Mouse (Mus musculus) liver, postnatal 0 days (tissue): Measurements from ENCODE around the gene Pde1a. TPM values are rescaled to one million over a fixed set of nuclear protein-coding genes. Genes with fewer than 3 reads are reported as not detected.

Experiments used
- ATAC-seq: fragments of 200-750 bp; cut with Nextera tagmentation; 2 replicates; pipeline ENCODE4 v1.8.0; 2017; ENCODE audit warnings: mild to moderate bottlenecking, moderate library complexity
- DNase-seq: peaks from one replicate; pipeline ENCODE4 v3.0.0-alpha.2; 2016
- H3K27ac ChIP-seq: fragments of 300-500 bp; sonication (generic); 2 replicates; pipeline ENCODE4 v1.5.1; 2014; ENCODE audit warnings: antibody characterized with exemption, moderate library complexity, mild to moderate bottlenecking, low read depth
- H3K27me3 ChIP-seq: fragments of 300-500 bp; sonication (generic); 2 replicates; pipeline ENCODE4 v1.6.1; 2014; ENCODE audit warnings: low read length, control low read depth, mixed read lengths; ENCODE audit not compliant: insufficient read depth
- H3K36me3 ChIP-seq: fragments of 300-500 bp; sonication (generic); replicated peaks from 2 replicates; pipeline ENCODE4 v1.6.1; 2014; ENCODE audit warnings: mild to moderate bottlenecking, control low read depth, low read length, moderate library complexity, mixed read lengths; ENCODE audit not compliant: insufficient read depth
- H3K4me1 ChIP-seq: fragments of 300-500 bp; sonication (generic); 2 replicates; pipeline ENCODE4 v1.6.1; 2014; ENCODE audit warnings: antibody characterized with exemption, mild to moderate bottlenecking, control low read depth; ENCODE audit not compliant: insufficient read depth
- H3K4me2 ChIP-seq: fragments of 300-500 bp; sonication (generic); 2 replicates; pipeline ENCODE4 v1.6.1; 2014; ENCODE audit warnings: low read depth, mild to moderate bottlenecking, low read length, moderate library complexity, mixed read lengths
- H3K4me3 ChIP-seq: fragments of 300-500 bp; sonication (generic); 2 replicates; pipeline ENCODE4 v1.5.1; 2014; ENCODE audit warnings: low read depth, low read length
- H3K9ac ChIP-seq: fragments of 300-500 bp; sonication (generic); replicated peaks from 2 replicates; pipeline ENCODE4 v1.6.1; 2014; ENCODE audit warnings: mild to moderate bottlenecking, moderate library complexity
- H3K9me3 ChIP-seq: fragments of 300-500 bp; sonication (generic); 2 replicates; pipeline ENCODE4 v1.6.1; 2016; ENCODE audit warnings: mild to moderate bottlenecking, control low read depth, low read length, mixed read lengths
- CTCF ChIP-seq: sonication (generic); IDR thresholded peaks from 2 replicates; pipeline ENCODE4 v1.5.1; 2016; ENCODE audit warnings: antibody characterized with exemption, low read depth
- EP300 ChIP-seq: IDR thresholded peaks from 2 replicates; pipeline ENCODE4 v1.6.1; 2016; ENCODE audit warnings: antibody characterized with exemption, low read depth, mild to moderate bottlenecking
- WGBS: fragments of 180-500 bp; shearing (Covaris S2); extraction: QIAGEN DNeasy Blood & Tissue Kit; methylation state at CpG from one replicate; pipeline ENCODE4 v1.1.7; 2014; ENCODE audit not compliant: insufficient replicate concordance; 5-methylcytosine and 5-hydroxymethylcytosine counted together
- polyA plus RNA-seq: library from polyadenylated mRNA; unstranded; fragments of >200 nt; fragmentation: Nextera tagmentation; extraction: Ambion mirVana; gene quantifications from 2 replicates; pipeline ENCODE4 v1.2.1, GENCODE M21; 2015

Pde1a gene
- polyA plus RNA-seq, 1 experiment from 2014 or later: 4.1 TPM

- TF ChIP-seq EP300: no peak
- TF ChIP-seq CTCF: no peak
- Histone ChIP-seq H3K27ac (no peak overlapping the region), H3K4me1 (no peaks in the 10 kb centered on the region), H3K36me3 (no peaks in the 10 kb centered on the region), H3K9ac (no peak overlapping the region), H3K9me3 (no peaks in the 10 kb centered on the region), H3K27me3 (no peaks in the 10 kb centered on the region), H3K4me2 (no peak overlapping the region), H3K4me3 (no peak overlapping the region)
- DNase-seq: no peak
- ATAC-seq: no peak
- WGBS: 66% methylated on average over 6 of the region's 6 CpGs
These were observed 171.5 kb downstream of the Pde1a start for GRCm38 (mm10) chr2:79957659-79958340.

GRCm38 (mm10) chr2:79945898-79946675 lies 183.2 kb downstream of the Pde1a start:
- Histone ChIP-seq H3K4me3 (no peak overlapping the region), H3K9me3 (no peaks in the 10 kb centered on the region), H3K9ac (no peak overlapping the region), H3K27ac (no peak overlapping the region), H3K4me1 (no peaks in the 10 kb centered on the region), H3K27me3 (no peaks in the 10 kb centered on the region), H3K36me3 (no peaks in the 10 kb centered on the region), H3K4me2 (no peak overlapping the region)
- 49% methylated on average over 8 of the region's 8 CpGs for WGBS
- DNase-seq (no peak), ATAC-seq (no peak)
- TF ChIP-seq CTCF (no peak), EP300 (no peak)

GRCm38 (mm10) chr2:79934660-79935059 lies 194.6 kb downstream of the Pde1a start:
- ATAC-seq: no peak
- Histone ChIP-seq H3K27ac (no peak overlapping the region), H3K4me1 (no peaks in the 10 kb centered on the region), H3K4me2 (no peak overlapping the region), H3K36me3 (no peaks in the 10 kb centered on the region), H3K27me3 (no peaks in the 10 kb centered on the region), H3K9me3 (no peaks in the 10 kb centered on the region; the same call in 1 of the 2 replicates), H3K4me3 (no peak overlapping the region), H3K9ac (no peak overlapping the region)
- 58% methylated on average over 5 of the region's 5 CpGs for WGBS
- TF ChIP-seq CTCF (no peak), EP300 (no peak)
- DNase-seq: no peak

- ATAC-seq (no peak), DNase-seq (no peak)
- no peak overlapping the region for H3K9ac ChIP-seq
- H3K4me1 ChIP-seq: no peaks in the 10 kb centered on the region
- no peaks in the 10 kb centered on the region for H3K9me3 ChIP-seq
- H3K4me2 ChIP-seq: no peak overlapping the region
- H3K27ac ChIP-seq: no peak overlapping the region
- no peak overlapping the region for H3K4me3 ChIP-seq
- no peaks in the 10 kb centered on the region for H3K36me3 ChIP-seq
- TF ChIP-seq CTCF (no peak), EP300 (no peak)
- no peaks in the 10 kb centered on the region for H3K27me3 ChIP-seq
These were observed 206.9 kb downstream of the Pde1a start for GRCm38 (mm10) chr2:79922356-79922755.

- Histone ChIP-seq H3K4me1 (no peaks in the 10 kb centered on the region), H3K9me3 (no peaks in the 10 kb centered on the region), H3K4me3 (no peak overlapping the region), H3K27me3 (no peaks in the 10 kb centered on the region), H3K27ac (no peak overlapping the region), H3K4me2 (no peak overlapping the region), H3K9ac (no peak overlapping the region), H3K36me3 (no peaks in the 10 kb centered on the region)
- DNase-seq (no peak), ATAC-seq (no peak)
- TF ChIP-seq CTCF: no peak
- TF ChIP-seq EP300: no peak
- WGBS: 90% methylated on average over 4 of the region's 4 CpGs
These were observed 207.9 kb downstream of the Pde1a start for GRCm38 (mm10) chr2:79921375-79921774.

- no peaks in the 10 kb centered on the region for H3K27me3 ChIP-seq
- no peaks in the 10 kb centered on the region for H3K9me3 ChIP-seq
- H3K4me1 ChIP-seq: no peaks in the 10 kb centered on the region
- no peak for DNase-seq
- 69% methylated on average over 4 of the region's 4 CpGs for WGBS
- H3K9ac ChIP-seq: no peak overlapping the region
- H3K27ac ChIP-seq: no peak overlapping the region
- ATAC-seq: no peak
- TF ChIP-seq EP300: no peak
- no peak for TF ChIP-seq CTCF
- no peaks in the 10 kb centered on the region for H3K36me3 ChIP-seq
- H3K4me3 ChIP-seq: no peak overlapping the region
- no peak overlapping the region for H3K4me2 ChIP-seq
These were observed 208.8 kb downstream of the Pde1a start for GRCm38 (mm10) chr2:79920438-79920837.
